Mouse (Mus musculus): ENCODE results near the gene Hnrnpr. TPM values are rescaled to one million over a fixed set of nuclear protein-coding genes. Genes with fewer than 3 reads are reported as not detected.

Gene Hnrnpr
- 10 to 100 TPM; 34.6 to 47.6 (median 41.4) TPM for total RNA-seq (2022)

DNA sequence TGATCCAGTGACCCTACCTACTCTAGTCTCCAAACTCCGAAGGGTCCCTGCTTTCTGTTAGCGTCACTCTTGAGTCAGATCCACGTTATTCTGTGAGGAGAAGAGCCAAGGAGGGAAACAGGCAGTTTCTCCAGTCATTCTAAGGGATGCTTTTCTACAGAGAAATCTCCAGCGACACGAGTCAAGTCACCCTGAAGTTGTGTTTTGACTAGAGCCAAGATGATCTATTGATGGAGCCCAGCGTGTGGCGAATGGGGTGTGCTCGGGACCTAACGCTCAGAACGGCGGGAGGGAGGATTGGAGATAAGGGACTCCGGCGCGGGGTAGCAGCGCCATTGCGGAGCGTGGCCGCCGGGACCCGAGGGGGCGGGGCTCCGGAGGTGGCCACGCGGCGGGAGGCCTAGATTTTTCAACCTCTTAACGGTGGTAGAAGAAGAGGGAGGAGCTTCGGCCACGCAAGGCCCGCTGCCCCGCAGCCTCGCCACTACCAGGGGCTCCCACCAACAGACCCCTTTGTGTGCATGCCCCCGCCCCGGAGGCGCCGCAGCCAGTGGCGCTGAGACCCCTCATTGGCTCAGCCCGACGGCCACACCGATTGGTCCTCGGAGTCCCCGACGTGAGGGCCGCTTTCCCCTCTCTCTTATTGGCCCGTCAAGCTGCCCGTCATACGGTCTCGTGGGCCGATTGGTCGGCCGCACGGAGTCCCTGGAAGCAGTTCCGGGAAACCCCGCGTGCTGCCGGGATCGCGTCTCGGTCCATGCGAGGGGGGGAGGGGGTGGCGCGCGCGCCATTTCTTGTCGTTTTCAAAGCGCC lies at the start of gene Hnrnpr:
Gene Hnrnpr, plus strand, starts transcription at position 714 of the 813 bp plus-strand sequence.
- peak; percentile 100 for DNase-seq (ENCODE audit: low spot score)

DNA sequence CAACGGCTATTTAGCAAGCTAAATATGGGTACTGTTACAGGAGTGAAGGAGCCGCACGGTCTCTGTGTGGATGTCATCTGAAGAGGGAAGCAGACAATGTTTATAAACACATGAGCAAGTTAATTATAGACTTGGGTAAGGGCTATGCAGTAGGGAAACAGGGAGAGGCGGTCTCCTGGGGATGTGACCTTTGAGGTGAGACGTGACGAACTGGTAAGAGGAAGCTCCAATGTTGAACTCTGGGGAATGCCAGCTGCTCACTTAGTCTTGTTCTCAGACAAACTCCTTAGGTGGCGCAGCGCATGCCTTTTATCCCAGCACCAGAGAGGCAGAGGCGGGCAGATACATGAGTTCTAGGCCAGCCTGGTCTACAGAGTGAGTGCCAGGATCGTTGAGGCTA lies 48.8 kb upstream of the Hnrnpr start:
- DNase-seq (ENCODE audit: low spot score), result no peak

DNA sequence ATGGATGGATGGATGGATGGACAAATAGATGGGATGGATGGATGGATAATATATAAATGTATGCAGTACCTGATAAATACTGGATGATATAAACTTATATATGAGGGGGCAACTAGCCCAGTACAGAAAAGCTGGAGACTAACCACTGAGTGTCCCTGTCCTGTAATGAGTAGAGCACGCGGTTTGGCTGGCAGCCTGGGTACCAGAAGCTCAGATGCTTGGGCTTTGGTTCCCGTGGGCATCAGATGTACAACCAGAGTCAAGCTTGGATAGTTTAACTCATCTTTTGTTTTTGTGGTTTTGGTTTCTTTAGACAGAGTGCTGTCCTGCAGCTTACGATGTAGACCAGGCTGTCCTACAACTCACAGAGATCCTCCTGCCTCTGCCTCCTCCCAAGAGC lies 47.2 kb upstream of the Hnrnpr start:
- DNase-seq (ENCODE audit: low spot score), result no peak

DNA sequence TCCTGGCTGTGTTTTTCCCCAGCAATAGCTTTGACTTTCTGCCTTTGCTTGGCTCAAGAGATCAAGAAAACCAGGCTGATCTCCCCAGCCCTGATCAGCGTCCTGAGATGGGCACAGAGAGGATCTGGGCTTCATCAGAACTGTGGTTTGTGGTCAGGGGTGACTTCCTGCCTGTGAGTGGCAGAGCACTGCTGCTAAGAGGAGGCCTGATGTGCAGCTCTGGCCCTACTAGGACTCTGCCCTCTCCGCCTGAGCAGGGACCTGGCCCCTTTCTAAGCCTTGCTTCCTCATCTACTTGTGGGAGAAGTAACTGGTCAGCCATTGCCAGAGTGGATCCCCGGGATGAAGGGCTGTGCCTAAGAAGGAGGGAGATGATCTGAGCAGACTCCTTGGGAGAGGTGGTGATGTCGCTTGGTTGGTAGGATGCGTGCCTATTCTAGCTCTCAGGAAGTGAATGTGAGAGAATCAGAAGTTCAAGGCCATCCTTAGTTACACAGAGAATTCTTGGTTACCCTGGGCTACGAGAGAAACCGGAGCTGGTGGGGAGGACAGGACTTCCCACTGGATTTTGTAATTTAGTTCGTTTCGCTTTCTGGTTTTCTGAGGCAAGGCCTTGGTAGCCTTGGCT lies 43.9 kb upstream of the Hnrnpr start:
- no peak for DNase-seq (ENCODE audit: low spot score)

DNA sequence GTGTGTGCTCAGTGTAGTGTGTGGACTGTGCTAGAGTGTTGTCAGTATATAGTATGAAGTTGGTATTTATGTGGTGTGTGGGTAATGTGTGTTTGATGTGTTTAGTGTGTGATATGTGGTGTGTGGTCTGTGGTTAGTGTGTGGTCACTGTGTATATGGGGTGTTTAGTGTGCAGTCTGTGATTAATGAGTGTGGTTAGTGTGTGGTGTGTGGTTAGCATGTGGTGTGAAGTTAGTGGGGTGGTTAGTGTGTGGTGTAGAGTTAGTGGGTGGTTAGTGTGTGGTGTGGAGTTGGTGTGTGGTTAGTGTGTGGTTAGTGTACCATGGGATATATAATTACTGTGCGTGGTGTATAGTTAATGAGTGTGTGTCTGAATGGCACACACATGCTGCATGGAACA lies 41.8 kb upstream of the Hnrnpr start:
- DNase-seq (ENCODE audit: low spot score), result no peak

DNA sequence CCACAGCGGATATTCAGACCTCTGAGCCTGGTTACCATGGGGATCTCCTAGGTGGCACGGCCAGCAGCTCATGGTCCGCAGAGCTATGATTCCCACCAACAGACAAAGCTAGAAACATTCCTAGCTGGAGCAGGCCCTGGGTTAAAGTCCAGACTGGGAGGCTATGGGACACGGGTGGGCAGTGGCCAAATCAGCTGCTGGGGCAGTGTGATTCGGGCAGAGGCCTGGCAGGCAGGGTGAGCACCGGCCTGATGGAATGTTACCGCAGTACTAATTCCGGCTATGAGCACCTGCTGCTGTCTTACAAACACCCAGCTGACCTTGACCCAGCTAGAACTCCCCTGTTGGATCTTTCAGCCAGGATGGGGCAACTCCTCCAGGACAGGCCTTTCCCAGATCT lies 40.1 kb upstream of the Hnrnpr start:
- no peak for DNase-seq (ENCODE audit: low spot score)

DNA sequence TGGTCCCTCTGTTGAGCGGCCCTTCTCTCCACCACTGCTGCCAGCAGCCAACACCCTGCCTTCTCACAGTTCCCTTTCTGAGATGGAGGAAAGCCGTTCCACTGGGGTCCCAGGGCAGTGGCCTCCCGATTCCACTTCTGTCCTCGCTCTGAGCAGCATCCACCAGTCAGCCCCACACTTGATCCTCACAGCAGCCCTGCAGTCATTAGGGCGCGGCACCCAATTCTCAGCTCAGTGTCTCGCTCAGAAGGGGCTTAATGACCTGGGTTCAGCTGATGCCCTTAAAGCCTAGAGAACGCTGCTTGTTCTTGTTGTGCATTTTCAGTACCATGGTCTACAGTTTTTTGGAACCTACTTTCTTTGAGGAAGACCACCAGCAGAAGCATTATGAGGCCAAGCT lies 29.6 kb upstream of the Hnrnpr start:
- DNase-seq (ENCODE audit: low spot score), result no peak

DNA sequence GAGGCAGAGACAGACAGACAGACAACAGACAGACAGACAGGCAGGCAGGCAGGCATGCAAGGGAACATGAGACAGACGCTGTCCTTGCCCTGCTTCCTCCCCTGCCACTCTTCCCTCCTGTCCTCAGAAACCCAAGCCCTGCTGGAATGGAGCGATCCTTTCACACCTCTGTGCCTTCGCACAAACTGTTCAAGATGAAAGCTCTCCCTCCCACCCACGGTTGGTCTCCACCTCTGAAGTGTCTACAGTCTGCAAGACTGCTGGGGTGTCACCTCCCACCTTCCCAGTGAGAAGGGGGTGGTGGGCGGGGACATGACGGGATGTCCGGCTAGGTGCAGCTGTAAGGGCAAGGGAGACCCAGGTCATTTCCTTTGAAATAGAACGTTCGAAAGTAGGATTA lies 29.1 kb upstream of the Hnrnpr start:
- no peak for DNase-seq (ENCODE audit: low spot score)

DNA sequence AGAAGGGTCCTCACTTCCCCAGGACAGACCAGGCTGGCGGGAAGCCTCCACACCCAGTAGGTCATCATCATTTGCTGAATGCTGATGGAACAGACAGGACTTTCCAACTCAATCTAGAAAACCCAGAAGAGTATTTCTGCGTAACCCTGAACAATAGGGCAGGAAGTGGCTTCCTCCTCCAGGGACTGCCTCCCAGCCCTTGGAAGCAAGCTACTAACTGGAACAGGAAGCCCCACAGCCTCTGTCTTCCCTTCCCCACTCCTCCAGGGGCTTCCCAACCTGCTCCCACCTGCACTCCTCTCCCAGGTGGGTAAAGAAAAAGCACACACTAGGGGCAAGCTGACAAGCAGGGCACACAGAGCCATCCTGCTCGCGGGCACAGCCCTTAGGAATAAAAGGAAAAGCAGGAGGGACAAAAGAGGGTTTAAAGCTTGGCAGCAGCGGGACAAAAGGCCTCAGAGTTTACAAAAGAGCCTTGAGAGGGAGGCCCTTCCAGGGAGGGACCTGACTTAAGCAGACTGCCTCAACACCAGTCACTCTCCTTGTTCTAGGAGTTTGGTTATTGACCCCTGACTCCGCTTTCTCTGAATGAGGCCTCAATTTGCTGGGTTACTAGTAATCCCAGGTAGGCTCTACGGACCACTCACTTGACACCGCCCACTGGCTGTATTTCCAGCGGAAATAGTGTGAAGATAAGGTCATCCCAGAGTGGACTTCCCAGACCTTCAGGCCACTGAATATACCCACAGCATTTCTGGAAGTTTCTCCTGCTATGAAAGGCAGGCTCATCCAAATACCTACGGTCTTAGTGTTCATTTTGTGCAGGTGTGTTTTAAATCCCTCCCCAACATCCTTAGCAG lies 27.9 kb upstream of the Hnrnpr start:
- DNase-seq (ENCODE audit: low spot score), result peak; percentile 76

DNA sequence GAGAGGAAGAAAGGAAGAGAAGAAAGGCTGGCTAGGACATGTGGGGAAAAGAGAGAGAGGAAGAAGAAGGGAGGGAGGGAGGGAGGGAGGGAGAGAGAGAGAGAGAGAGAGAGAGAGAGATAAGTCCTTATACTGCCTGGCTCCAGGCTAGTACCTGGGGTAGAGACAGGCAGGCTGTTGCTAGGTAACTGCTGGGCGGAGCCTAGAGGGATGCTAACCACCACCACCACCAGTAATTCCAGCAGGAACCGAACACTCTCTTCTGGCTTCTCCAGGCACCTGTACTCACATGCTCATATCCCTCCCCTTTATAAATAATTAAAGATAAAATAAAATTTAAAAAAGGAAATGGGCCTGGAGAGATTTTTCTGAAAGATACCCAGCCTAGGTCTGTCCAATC lies 27.0 kb upstream of the Hnrnpr start:
- DNase-seq (ENCODE audit: low spot score), result no peak

DNA sequence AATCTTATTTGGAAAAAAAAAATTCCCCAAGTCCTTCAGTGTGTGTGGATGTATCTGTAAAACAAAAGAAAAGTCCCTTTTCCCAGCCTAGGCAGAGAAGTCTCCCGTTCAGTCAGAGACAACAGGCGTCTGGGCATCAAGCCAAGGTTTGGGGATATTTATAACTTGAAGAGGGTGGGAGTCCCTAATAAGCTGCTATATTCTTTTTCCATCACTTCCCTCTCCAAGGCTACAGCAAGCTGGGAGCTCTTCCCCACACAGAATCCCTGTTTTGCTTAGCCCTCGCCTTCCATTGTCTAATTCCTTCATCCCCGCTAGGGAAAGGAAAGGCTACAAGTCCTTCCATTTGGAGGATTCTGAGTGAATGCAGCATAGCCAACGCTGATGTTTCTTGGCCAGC lies 26.3 kb upstream of the Hnrnpr start, which contains the start of gene Zfp46:
Gene Zfp46, plus strand, starts transcription at position 229 of the 400 bp plus-strand sequence.
- peak; percentile 95 for DNase-seq (ENCODE audit: low spot score)

DNA sequence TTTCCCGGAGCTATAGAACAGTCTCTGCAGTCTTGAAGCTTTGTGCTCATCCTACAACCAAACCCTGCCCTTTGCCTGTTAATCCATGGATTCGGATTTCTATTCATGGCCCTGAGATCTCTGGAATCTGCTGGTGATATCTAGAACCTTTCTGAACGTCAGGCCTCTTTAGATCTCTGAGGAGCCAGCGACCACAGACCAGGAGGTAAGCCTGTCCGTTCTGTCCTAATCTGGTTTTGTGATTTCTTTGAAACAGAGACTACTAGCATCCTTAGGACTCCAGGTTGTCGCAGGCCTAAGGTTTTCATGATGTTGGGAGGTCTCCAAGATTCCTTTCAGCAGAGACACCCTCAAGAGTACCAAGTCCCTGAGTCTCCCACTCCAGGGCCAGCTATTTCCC lies 25.9 kb upstream of the Hnrnpr start:
- peak; percentile 33 for DNase-seq (ENCODE audit: low spot score)

DNA sequence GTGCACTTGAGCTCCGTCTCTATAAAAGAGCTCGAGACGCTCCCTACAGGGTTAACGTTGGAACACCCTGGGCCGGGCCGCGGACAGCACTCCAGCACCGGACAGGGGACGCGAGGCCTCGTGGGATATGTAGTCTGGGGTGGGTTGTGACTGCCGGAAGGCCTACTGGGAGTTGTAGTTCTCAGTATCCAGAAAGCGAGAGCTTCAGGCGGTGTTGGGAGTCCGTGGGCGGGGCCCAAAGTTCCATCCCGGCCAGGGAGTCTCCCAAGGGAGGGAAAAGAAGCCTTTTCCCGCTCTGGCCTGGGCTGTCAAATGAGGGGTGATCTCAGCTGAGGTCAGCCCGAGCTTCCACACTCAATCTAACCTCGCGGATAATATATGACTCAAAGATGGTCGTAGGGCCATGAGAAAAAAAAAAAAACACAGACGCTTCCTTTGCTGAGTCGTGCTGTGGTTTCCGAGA lies 25.4 kb upstream of the Hnrnpr start:
- peak; percentile 97 for DNase-seq (ENCODE audit: low spot score)

DNA sequence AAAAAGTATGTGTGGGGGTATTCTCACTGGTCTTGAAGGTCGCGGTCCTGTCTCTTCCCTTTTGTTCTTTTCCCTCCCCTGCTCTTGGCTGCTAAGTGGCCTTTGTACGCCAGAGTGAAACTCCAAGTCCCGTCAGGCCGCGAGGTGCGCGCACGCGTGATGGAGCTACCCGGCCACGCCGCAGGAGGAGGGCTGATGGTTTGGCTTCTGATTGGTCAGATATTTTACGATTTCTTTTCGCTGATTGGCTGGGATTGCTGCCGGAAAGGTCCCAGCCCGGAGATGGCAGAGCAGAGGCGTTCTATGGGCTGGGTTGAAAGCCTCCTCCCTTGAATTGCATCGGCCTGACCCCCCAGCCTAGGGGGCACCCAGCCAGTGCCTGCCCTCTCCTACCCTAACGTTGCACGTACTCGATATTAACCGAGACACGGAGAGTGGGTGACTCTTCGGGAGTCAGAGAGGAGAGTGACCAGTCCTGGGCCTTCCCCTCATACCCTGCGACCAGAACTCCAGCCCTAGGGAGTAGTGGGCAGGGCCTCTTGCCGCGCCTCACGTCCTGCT lies 24.9 kb upstream of the Hnrnpr start:
- DNase-seq (ENCODE audit: low spot score), result peak; percentile 98

DNA sequence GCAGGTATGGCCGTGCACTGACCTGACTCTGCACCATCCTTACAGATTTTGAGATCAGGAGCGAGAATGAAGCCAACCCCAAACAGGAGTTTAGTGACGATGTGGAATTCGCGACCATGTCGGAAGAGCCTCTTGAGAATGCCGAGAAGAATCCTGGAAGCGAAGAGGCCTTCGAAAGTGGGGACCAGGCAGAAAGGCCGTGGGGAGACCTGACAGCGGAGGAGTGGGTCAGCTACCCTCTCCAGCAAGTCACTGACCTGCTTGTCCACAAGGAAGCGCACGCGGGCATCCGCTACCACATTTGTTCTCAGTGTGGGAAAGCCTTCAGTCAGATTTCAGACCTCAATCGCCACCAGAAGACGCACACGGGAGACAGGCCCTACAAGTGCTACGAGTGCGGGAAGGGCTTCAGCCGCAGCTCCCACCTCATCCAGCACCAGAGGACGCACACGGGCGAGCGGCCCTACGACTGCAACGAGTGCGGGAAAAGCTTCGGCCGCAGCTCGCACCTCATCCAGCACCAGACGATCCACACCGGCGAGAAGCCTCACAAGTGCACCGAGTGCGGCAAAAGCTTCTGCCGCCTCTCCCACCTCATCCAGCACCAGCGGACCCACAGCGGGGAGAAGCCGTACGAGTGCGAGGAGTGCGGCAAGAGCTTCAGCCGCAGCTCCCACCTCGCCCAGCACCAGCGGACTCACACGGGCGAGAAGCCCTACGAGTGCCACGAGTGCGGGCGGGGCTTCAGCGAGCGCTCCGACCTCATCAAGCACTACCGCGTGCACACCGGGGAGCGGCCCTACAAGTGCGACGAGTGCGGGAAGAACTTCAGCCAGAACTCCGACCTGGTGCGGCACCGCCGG lies 20.6 kb upstream of the Hnrnpr start:
- DNase-seq (ENCODE audit: low spot score), result no peak

DNA sequence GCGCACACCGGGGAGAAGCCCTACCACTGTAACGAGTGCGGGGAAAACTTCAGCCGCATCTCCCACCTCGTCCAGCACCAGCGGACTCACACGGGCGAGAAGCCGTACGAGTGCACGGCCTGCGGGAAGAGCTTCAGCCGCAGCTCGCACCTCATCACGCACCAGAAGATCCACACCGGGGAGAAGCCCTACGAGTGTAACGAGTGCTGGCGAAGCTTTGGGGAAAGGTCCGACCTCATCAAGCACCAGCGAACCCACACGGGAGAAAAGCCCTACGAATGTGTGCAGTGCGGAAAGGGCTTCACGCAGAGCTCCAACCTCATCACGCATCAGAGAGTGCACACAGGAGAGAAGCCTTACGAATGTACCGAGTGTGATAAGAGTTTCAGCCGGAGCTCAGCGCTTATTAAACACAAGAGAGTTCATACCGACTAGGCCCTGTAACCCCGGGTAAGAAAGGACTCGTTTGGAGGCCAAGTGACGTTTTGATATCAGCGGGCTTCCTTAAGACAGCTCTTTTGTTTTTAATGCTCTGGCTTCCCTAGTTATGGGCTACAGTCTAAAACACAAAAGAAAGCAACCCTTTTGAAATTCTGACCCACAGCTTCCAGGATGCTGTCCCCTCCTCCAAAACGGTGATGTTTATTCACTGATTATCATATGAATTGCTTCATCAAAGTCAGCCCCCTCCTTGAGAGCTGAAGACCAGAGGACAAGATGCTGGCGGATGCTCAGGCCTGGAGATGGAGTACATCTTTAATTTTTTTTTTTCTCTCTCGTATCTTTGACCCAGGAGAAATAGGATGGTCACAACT lies 19.8 kb upstream of the Hnrnpr start:
- no peak for DNase-seq (ENCODE audit: low spot score)

DNA sequence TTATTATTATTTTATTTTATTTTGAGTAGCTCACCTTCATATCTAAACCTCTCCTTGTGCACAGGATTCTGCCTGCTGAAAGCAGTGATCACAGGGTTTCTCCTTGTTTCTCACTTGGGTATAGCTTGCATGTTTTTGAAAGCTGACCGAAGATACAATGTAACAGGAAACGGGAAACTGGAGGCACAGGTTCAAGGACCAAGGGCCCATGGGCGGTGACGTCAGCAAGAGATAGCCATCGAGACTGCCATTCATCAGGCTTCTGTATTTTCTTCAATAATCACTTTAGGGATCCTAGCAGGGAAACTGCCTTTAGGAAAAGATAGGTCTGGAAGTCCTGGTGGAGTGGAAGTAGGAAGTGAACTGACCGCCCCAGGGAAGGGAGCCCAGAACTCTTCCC lies 19.1 kb upstream of the Hnrnpr start:
- DNase-seq (ENCODE audit: low spot score), result no peak

DNA sequence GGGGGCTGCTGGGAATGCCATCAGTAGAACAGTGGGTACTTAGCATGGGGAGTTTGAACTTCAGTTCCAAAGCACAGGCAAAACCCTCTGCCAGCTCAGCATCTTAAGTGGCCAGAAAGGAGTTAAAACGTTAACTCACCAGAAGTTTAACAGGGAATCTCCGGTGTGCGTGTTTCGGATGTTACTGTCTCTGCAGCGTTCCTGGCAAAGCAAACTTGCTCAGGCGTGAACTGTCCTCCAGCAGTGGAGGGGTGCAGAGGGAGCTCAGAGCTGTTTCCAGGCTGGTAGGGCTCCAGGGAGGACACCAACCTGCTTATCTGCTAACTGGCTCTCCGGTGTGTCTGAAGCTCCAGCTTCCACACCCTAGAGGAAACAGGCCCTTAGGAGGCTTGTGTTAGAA lies 14.8 kb upstream of the Hnrnpr start:
- DNase-seq (ENCODE audit: low spot score), result no peak

DNA sequence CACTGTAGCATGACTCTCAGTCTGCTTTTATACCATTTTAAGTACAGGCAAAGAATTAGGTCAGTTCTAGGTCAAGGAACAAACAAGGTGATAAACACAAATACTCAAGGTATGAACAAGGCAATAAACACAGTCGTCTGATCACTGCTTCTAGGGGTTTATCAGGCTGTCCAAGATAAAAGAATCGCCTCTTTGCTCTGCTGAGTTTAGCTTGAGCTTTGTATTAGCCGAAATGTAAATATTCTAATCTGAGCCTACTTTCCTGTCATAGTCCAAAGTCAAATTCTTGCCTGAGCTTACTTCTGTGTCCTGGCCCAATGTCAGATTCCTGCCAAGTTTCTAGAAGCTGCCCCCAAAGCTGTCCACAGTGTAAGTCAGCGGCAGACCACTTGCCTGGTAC lies 8.3 kb upstream of the Hnrnpr start:
- no peak for DNase-seq (ENCODE audit: low spot score)

DNA sequence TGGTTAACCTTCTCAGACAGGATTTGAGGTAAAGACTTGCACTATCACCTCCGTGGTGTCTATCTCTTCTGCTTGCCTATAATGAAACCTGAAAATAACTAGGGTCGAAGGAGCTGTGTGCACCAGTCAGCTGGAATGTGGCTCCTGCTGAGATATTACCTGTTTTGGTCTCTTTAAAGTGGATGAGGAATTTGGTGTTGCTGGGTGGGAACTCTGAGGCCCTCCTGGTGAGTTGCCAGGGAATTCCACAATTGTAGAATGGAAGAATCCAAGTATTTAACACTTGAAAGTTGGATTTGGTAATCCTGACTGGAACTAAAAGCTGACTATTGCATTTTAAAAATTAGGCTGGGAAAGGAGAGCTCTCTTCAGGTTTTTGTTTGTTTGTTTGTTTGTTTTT lies 6.6 kb upstream of the Hnrnpr start:
- DNase-seq (ENCODE audit: low spot score), result no peak
